Mouse (Mus musculus) kidney, postnatal 0 days (tissue): Measurements from ENCODE around the gene Srebf2. TPM values are rescaled to one million over a fixed set of nuclear protein-coding genes. Genes with fewer than 3 reads are reported as not detected.

Experiments used
- ATAC-seq: fragments of 200-750 bp; cut with Nextera tagmentation; replicated peaks from 2 replicates; pipeline ENCODE4 v1.8.0; 2017; ENCODE audit warnings: low read depth, moderate number of reproducible peaks, moderate TSS enrichment, moderate library complexity; ENCODE audit not compliant: low FRiP score
- DNase-seq: peaks from one replicate; pipeline ENCODE4 v3.0.0-alpha.2; 2016; ENCODE audit warnings: low spot score
- H3K27ac ChIP-seq: fragments of 300-500 bp; sonication (generic); 2 replicates; pipeline ENCODE4 v1.5.1; 2014; ENCODE audit warnings: mild to moderate bottlenecking
- H3K27me3 ChIP-seq: fragments of 300-500 bp; sonication (generic); 2 replicates; pipeline ENCODE4 v1.6.1; 2014; ENCODE audit warnings: low read length, mixed read lengths; ENCODE audit not compliant: insufficient read depth
- H3K36me3 ChIP-seq: fragments of 300-500 bp; sonication (generic); 2 replicates; pipeline ENCODE4 v1.6.1; 2014; ENCODE audit warnings: low read length, mixed read lengths; ENCODE audit not compliant: insufficient read depth
- H3K4me1 ChIP-seq: fragments of 300-500 bp; sonication (generic); replicated peaks from 2 replicates; pipeline ENCODE4 v1.6.1; 2014; ENCODE audit warnings: antibody characterized with exemption, low read length, mixed read lengths; ENCODE audit not compliant: insufficient read depth
- H3K4me2 ChIP-seq: fragments of 300-500 bp; sonication (generic); 2 replicates; pipeline ENCODE4 v1.6.1; 2014; ENCODE audit warnings: mild to moderate bottlenecking, low read length, moderate library complexity, mixed read lengths
- H3K4me3 ChIP-seq: fragments of 300-500 bp; sonication (generic); replicated peaks from 2 replicates; pipeline ENCODE4 v1.5.1; 2014; ENCODE audit warnings: low read depth, low read length
- H3K9ac ChIP-seq: fragments of 300-500 bp; sonication (generic); 2 replicates; pipeline ENCODE4 v1.6.1; 2014; ENCODE audit warnings: low read depth, low read length
- H3K9me3 ChIP-seq: fragments of 300-500 bp; sonication (generic); replicated peaks from 2 replicates; pipeline ENCODE4 v1.6.1; 2016; ENCODE audit warnings: low read length, inconsistent platforms, mixed read lengths
- CTCF ChIP-seq: IDR thresholded peaks from 2 replicates; pipeline ENCODE4 v1.5.1; 2016; ENCODE audit warnings: antibody characterized with exemption, low read depth, mild to moderate bottlenecking, moderate library complexity
- WGBS: fragments of 180-500 bp; shearing (Covaris S2); extraction: QIAGEN DNeasy Blood & Tissue Kit; methylation state at CpG from one replicate; pipeline ENCODE4 v1.1.7; 2014; 5-methylcytosine and 5-hydroxymethylcytosine counted together
- polyA plus RNA-seq: library from polyadenylated mRNA; unstranded; fragments of >200 nt; fragmentation: Nextera tagmentation; extraction: Ambion mirVana; gene quantifications from 2 replicates; pipeline ENCODE4 v1.2.1, GENCODE M21; 2015

Srebf2 gene
- polyA plus RNA-seq, 1 experiment from 2014 or later, result 89.0 TPM

GRCm38 (mm10) chr15:82160731-82161640 is 14.0 kb downstream of the Srebf2 start:
- H3K4me2 ChIP-seq, result no peak overlapping the region
- 52% methylated on average over 11 of the region's 11 CpGs for WGBS
- H3K4me1 ChIP-seq, result peaks cover 17% of the 10 kb centered on the region; the same call in 1 of the 2 replicates
- no peaks in the 10 kb centered on the region for H3K9me3 ChIP-seq
- ATAC-seq, result no peak
- H3K27ac ChIP-seq, result no peak overlapping the region
- H3K4me3 ChIP-seq, result no peak overlapping the region
- DNase-seq, result no peak
- no peaks in the 10 kb centered on the region for H3K27me3 ChIP-seq
- TF ChIP-seq CTCF, result no peak
- no peak overlapping the region for H3K9ac ChIP-seq
- no peaks in the 10 kb centered on the region for H3K36me3 ChIP-seq

GRCm38 (mm10) chr15:82161965-82162600 is 15.1 kb downstream of the Srebf2 start:
- no peaks in the 10 kb centered on the region for H3K36me3 ChIP-seq
- H3K4me2 ChIP-seq, result no peak overlapping the region
- no peak overlapping the region for H3K9ac ChIP-seq
- H3K27me3 ChIP-seq, result no peaks in the 10 kb centered on the region
- no peak for ATAC-seq
- no peak for TF ChIP-seq CTCF
- H3K27ac ChIP-seq, result no peak overlapping the region
- 84% methylated on average over 12 of the region's 12 CpGs for WGBS
- H3K9me3 ChIP-seq, result no peaks in the 10 kb centered on the region
- DNase-seq, result no peak
- H3K4me3 ChIP-seq, result no peak overlapping the region
- peaks cover 27% of the 10 kb centered on the region; the same call in 1 of the 2 replicates for H3K4me1 ChIP-seq

- Histone ChIP-seq H3K9ac (no peak overlapping the region), H3K4me1 (peaks cover 37% of the 10 kb centered on the region), H3K4me2 (no peak overlapping the region), H3K36me3 (no peaks in the 10 kb centered on the region), H3K27me3 (no peaks in the 10 kb centered on the region), H3K9me3 (no peaks in the 10 kb centered on the region), H3K4me3 (no peak overlapping the region), H3K27ac (peak overlapping the region; percentile 37)
- DNase-seq (no peak), ATAC-seq (no peak)
- 86% methylated on average over 10 of the region's 10 CpGs for WGBS
- no peak for TF ChIP-seq CTCF
Measured at GRCm38 (mm10) chr15:82163356-82164060, 16.5 kb downstream of the Srebf2 start.

- WGBS, result 57% methylated on average over 4 of the region's 4 CpGs
- no peaks in the 10 kb centered on the region for H3K36me3 ChIP-seq
- H3K9ac ChIP-seq, result no peak overlapping the region
- no peak for ATAC-seq
- no peak; the same call in 1 of the 2 replicates for TF ChIP-seq CTCF
- H3K4me1 ChIP-seq, result peaks cover 40% of the 10 kb centered on the region
- no peak overlapping the region for H3K4me2 ChIP-seq
- H3K27me3 ChIP-seq, result no peaks in the 10 kb centered on the region
- H3K4me3 ChIP-seq, result no peak overlapping the region
- no peak for DNase-seq
- peak overlapping the region; percentile 37 for H3K27ac ChIP-seq
- H3K9me3 ChIP-seq, result no peaks in the 10 kb centered on the region
Measured at GRCm38 (mm10) chr15:82164061-82164399, 17.0 kb downstream of the Srebf2 start.

GRCm38 (mm10) chr15:82164496-82164895 is 17.5 kb downstream of the Srebf2 start:
- Histone ChIP-seq H3K27me3 (no peaks in the 10 kb centered on the region), H3K27ac (peak overlapping the region; percentile 37), H3K9ac (no peak overlapping the region), H3K4me2 (no peak overlapping the region), H3K4me3 (no peak overlapping the region), H3K4me1 (peaks cover 40% of the 10 kb centered on the region), H3K9me3 (no peaks in the 10 kb centered on the region), H3K36me3 (no peaks in the 10 kb centered on the region)
- 45% methylated on average over 7 of the region's 7 CpGs for WGBS
- ATAC-seq, result no peak
- no peak for DNase-seq
- no peak for TF ChIP-seq CTCF
